Mouse (Mus musculus) E14TG2a.4 (cell line): ENCODE results near the gene Spin1.

Experiments
- CTCF ChIP-seq: conservative IDR thresholded peaks from 2 replicates; pipeline ENCODE4 v1.5.1; 2014; ENCODE audit warnings: low read length
- NANOG ChIP-seq: IDR thresholded peaks from 2 replicates; pipeline ENCODE4 v1.6.1; 2014; ENCODE audit warnings: borderline replicate concordance, low read length, mixed read lengths

- TF ChIP-seq CTCF (no peak), NANOG (no peak)
Measured at GRCm38 (mm10) chr13:51063721-51064120, 37.0 kb upstream of the Spin1 start.
